Mouse (Mus musculus): ENCODE measurements at regions not wholly inside any gene's neighbourhood (a gene's known extent, or its start where the extent isn't known, plus 50 kb on each side); places are given as distances from the start of the nearest gene placed in this dataset.

DNA sequence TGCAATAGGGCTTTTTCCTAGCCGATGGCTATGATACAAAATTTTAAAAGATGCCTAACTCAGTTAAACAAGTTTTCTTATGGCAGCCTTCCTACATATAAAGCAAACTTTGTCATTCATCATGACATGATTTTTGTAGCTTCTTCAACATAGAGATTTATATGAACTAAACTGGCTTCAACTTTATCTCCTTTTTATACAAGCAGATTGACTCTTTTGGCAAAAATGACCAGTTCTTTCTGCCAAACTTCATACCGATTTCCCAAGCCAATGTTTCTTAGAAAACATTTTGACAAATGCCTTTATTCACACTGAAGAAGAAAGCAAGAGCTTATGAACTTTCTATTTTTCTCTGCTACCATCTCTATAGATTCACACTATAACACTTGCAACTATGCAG is 648.6 kb downstream of the Slco6d1 start:
- DNase-seq (peak; percentile 67), ATAC-seq (peak; percentile 84)
- 61% methylated on average over 2 of the region's 2 CpGs for WGBS
- TF ChIP-seq CTCF (IDR thresholded peaks at IDR 0.05; ENCODE audit: low read depth), result no peak
- Histone ChIP-seq H3K4me3 (ENCODE audit: low read depth, low read length) (no peak overlapping the region), H3K4me2 (ENCODE audit: low read depth) (no peak overlapping the region), H3K27ac (ENCODE audit: low read depth, low read length) (no peak overlapping the region), H3K27me3 (ENCODE audit: insufficient read depth, low read length) (no peaks in the 10 kb centered on the region), H3K4me1 (ENCODE audit: insufficient read depth) (no peaks in the 10 kb centered on the region), H3K9ac (no peak overlapping the region), H3K9me3 (ENCODE audit: low read length) (no peaks in the 10 kb centered on the region), H3K36me3 (ENCODE audit: insufficient read depth) (no peaks in the 10 kb centered on the region)

DNA sequence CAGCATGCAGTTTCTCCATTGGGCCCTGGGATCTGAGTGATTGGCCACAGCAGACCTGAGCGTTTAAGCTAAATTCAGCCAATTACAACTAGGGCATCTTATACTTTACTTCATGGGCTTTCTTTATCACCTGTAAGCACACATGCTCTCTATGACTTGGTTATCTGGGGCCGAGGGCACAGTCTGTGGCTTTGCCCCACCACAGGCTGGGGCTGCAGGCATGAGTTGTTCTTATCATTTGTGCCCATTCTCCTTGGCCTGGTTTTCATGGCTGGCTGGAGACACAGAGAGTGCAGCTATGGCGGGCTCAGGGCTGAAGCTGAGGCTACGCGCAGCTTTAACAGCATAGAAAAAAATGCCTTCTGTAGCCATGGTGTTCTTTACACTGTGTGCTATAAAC is 653.2 kb downstream of the Slco6d1 start:
- H3K4me3 ChIP-seq (ENCODE audit: low read depth, low read length), result no peak overlapping the region
- no peaks in the 10 kb centered on the region for H3K4me1 ChIP-seq (ENCODE audit: insufficient read depth)
- no peak overlapping the region for H3K27ac ChIP-seq (ENCODE audit: low read depth, low read length)
- H3K9me3 ChIP-seq (ENCODE audit: low read length), result no peaks in the 10 kb centered on the region
- no peaks in the 10 kb centered on the region for H3K27me3 ChIP-seq (ENCODE audit: insufficient read depth, low read length)
- no peaks in the 10 kb centered on the region for H3K36me3 ChIP-seq (ENCODE audit: insufficient read depth)
- ATAC-seq (no peak), DNase-seq (no peak)
- 94% methylated on average over 5 of the region's 5 CpGs for WGBS
- no peak overlapping the region for H3K4me2 ChIP-seq (ENCODE audit: low read depth)
- no peak for TF ChIP-seq CTCF (IDR thresholded peaks at IDR 0.05; ENCODE audit: low read depth)
- no peak overlapping the region for H3K9ac ChIP-seq

All from forebrain, postnatal 0 days (tissue).